17 mouse cellular contexts compared by ENCODE assay signal in genomic region chr5:65273966-65274365, GRCm38 (mm10).
DNase-seq lines count a peak whose midpoint lies in the region; ATAC-seq and TF ChIP-seq lines count a peak whose summit lies in the region.
"Had no signal": no experiment of that assay in that cellular context is flagged by ENCODE, and none has a peak within 500 bp of the region (broad histone marks: within the 10 kb centered on the region; RNA-seq: fewer than 3 reads in every experiment).

No protein-coding gene starts in this region.

- peaks cover 21% of the 10 kb centered on the region for H3K36me3 ChIP-seq in forebrain, postnatal 0 days (ENCODE audit: insufficient read depth)
- peaks cover 69% of the 10 kb centered on the region for H3K36me3 ChIP-seq in forebrain, embryonic 13.5 days (ENCODE audit: poor library complexity, severe bottlenecking)
- peaks cover 24% of the 10 kb centered on the region for H3K36me3 ChIP-seq in midbrain, postnatal 0 days (ENCODE audit: insufficient read depth, low read length)
- peaks cover 96% of the 10 kb centered on the region for H3K36me3 ChIP-seq in midbrain, embryonic 10.5 days
- H3K36me3 ChIP-seq in hindbrain, embryonic 13.5 days, result peaks cover 54% of the 10 kb centered on the region

- TF ChIP-seq CTCF in forebrain, postnatal 0 days (IDR thresholded peaks at IDR 0.05; ENCODE audit: low read depth), result peak; percentile 19; the same call in 1 of the 2 replicates
- no peak for TF ChIP-seq CTCF in midbrain, postnatal 0 days (IDR thresholded peaks at IDR 0.05)

- H3K4me3 ChIP-seq in forebrain, postnatal 0 days (ENCODE audit: low read depth, low read length), result no peak overlapping the region
- H3K4me3 ChIP-seq in forebrain, embryonic 13.5 days, result no peak overlapping the region
- no peak overlapping the region for H3K4me3 ChIP-seq in midbrain, postnatal 0 days (ENCODE audit: low read depth, low read length)
- no peak overlapping the region for H3K4me3 ChIP-seq in midbrain, embryonic 10.5 days
- H3K4me3 ChIP-seq in hindbrain, embryonic 13.5 days, result no peak overlapping the region
- H3K4me3 ChIP-seq: embryonic facial prominence, embryonic 13.5 days; hindbrain, embryonic 15.5 days had no signal

- H3K9ac ChIP-seq in forebrain, postnatal 0 days, result no peak overlapping the region
- H3K9ac ChIP-seq in forebrain, embryonic 13.5 days, result no peak overlapping the region
- no peak overlapping the region for H3K9ac ChIP-seq in midbrain, postnatal 0 days (replicated peaks; ENCODE audit: low read length, poor library complexity, severe bottlenecking)
- H3K9ac ChIP-seq in hindbrain, embryonic 13.5 days, result no peak overlapping the region
- H3K9ac ChIP-seq: embryonic facial prominence, embryonic 13.5 days; hindbrain, embryonic 15.5 days had no signal

- H3K4me2 ChIP-seq in forebrain, postnatal 0 days (ENCODE audit: low read depth), result no peak overlapping the region
- H3K4me2 ChIP-seq in forebrain, embryonic 13.5 days, result no peak overlapping the region
- no peak overlapping the region for H3K4me2 ChIP-seq in midbrain, postnatal 0 days (ENCODE audit: low read depth, low read length, poor library complexity, severe bottlenecking)
- no peak overlapping the region for H3K4me2 ChIP-seq in hindbrain, embryonic 13.5 days
- H3K4me2 ChIP-seq: embryonic facial prominence, embryonic 13.5 days; heart, embryonic 11.5 days; hindbrain, embryonic 15.5 days had no signal

- H3K9me3 ChIP-seq in forebrain, postnatal 0 days (ENCODE audit: low read length), result no peaks in the 10 kb centered on the region
- no peaks in the 10 kb centered on the region for H3K9me3 ChIP-seq in forebrain, embryonic 13.5 days (replicated peaks)
- H3K9me3 ChIP-seq in midbrain, postnatal 0 days (ENCODE audit: low read length), result no peaks in the 10 kb centered on the region
- no peaks in the 10 kb centered on the region for H3K9me3 ChIP-seq in midbrain, embryonic 10.5 days (replicated peaks)
- no peaks in the 10 kb centered on the region for H3K9me3 ChIP-seq in hindbrain, embryonic 13.5 days
- H3K9me3 ChIP-seq: embryonic facial prominence, embryonic 13.5 days; hindbrain, embryonic 15.5 days had no signal

- no peaks in the 10 kb centered on the region for H3K4me1 ChIP-seq in forebrain, postnatal 0 days (ENCODE audit: insufficient read depth)
- no peaks in the 10 kb centered on the region for H3K4me1 ChIP-seq in forebrain, embryonic 13.5 days
- H3K4me1 ChIP-seq in midbrain, postnatal 0 days (ENCODE audit: insufficient read depth, low read length), result no peaks in the 10 kb centered on the region
- no peaks in the 10 kb centered on the region for H3K4me1 ChIP-seq in midbrain, embryonic 10.5 days
- 0 out of 2 replicates have a peak, but pooled peaks cover 2% of the 10 kb centered on the region for H3K4me1 ChIP-seq in hindbrain, embryonic 13.5 days (replicated peaks)
- H3K4me1 ChIP-seq: embryonic facial prominence, embryonic 13.5 days had no signal

- DNase-seq in forebrain, postnatal 0 days, result peak; percentile 51
- DNase-seq in midbrain, postnatal 0 days (ENCODE audit: low spot score), result peak; percentile 44
- no peak for DNase-seq in midbrain, embryonic 10.5 days (ENCODE audit: low spot score)
- peak; percentile 41 to 69 for DNase-seq in layer of hippocampus, adult 18-20 months (ENCODE audit: low spot score in 2 of 2)
- DNase-seq in right cerebral cortex, postnatal 25 days, result peak; percentile 15
- no peak for DNase-seq in MN1 (ENCODE audit: low spot score)
- DNase-seq: heart, postnatal 14 days; lung, adult 18-20 months; thymus, postnatal 14 days had no signal

- WGBS in forebrain, postnatal 0 days, result 64% methylated on average over 3 of the region's 3 CpGs
- WGBS in forebrain, embryonic 13.5 days, result 83% methylated on average over 3 of the region's 3 CpGs
- 87% methylated on average over 3 of the region's 3 CpGs for WGBS in midbrain, postnatal 0 days
- WGBS in midbrain, embryonic 10.5 days, result 92% methylated on average over 3 of the region's 3 CpGs
- 90% methylated on average over 3 of the region's 3 CpGs for WGBS in hindbrain, embryonic 13.5 days

- ATAC-seq in forebrain, postnatal 0 days, result peak; percentile 73
- ATAC-seq in forebrain, embryonic 13.5 days, result no peak
- ATAC-seq in midbrain, postnatal 0 days (ENCODE audit: low FRiP score), result no peak
- no peak for ATAC-seq in hindbrain, embryonic 13.5 days (ENCODE audit: low FRiP score)
- ATAC-seq: intestine, postnatal 0 days had no signal

- no peaks in the 10 kb centered on the region for H3K27me3 ChIP-seq in forebrain, postnatal 0 days (ENCODE audit: insufficient read depth, low read length)
- H3K27me3 ChIP-seq in forebrain, embryonic 13.5 days, result no peaks in the 10 kb centered on the region
- H3K27me3 ChIP-seq in midbrain, postnatal 0 days (ENCODE audit: insufficient read depth, low read length), result no peaks in the 10 kb centered on the region
- H3K27me3 ChIP-seq in midbrain, embryonic 10.5 days (ENCODE audit: low read depth, poor library complexity, severe bottlenecking), result no peaks in the 10 kb centered on the region
- H3K27me3 ChIP-seq in hindbrain, embryonic 13.5 days, result no peaks in the 10 kb centered on the region
- H3K27me3 ChIP-seq: embryonic facial prominence, embryonic 13.5 days; hindbrain, embryonic 15.5 days had no signal

- no peak overlapping the region for H3K27ac ChIP-seq in forebrain, postnatal 0 days (ENCODE audit: low read depth, low read length)
- no peak overlapping the region for H3K27ac ChIP-seq in forebrain, embryonic 13.5 days
- no peak overlapping the region for H3K27ac ChIP-seq in midbrain, postnatal 0 days (ENCODE audit: low read depth, low read length)
- H3K27ac ChIP-seq in midbrain, embryonic 10.5 days (replicated peaks), result no peak overlapping the region
- no peak overlapping the region for H3K27ac ChIP-seq in hindbrain, embryonic 13.5 days
- H3K27ac ChIP-seq: embryonic facial prominence, embryonic 13.5 days; hindbrain, embryonic 15.5 days; kidney, postnatal 0 days; stomach, postnatal 0 days had no signal

Comparison
In these comparisons a context has a peak if more than half of its experiments do, and no peak if none do; other contexts are left out.
1. DNase-seq: peak in forebrain, postnatal 0 days (single experiment), midbrain, postnatal 0 days (single experiment), layer of hippocampus, adult 18-20 months (2 of 2) and right cerebral cortex, postnatal 25 days (single experiment); none in midbrain, embryonic 10.5 days (single experiment) and MN1 (single experiment).